Mouse (Mus musculus): ENCODE results near the gene Slc26a9. TPM values are rescaled to one million over a fixed set of nuclear protein-coding genes. Genes with fewer than 3 reads are reported as not detected.

Gene Slc26a9
- polyA plus RNA-seq, 1 experiment from 2014 or later: 0.04 TPM

DNA sequence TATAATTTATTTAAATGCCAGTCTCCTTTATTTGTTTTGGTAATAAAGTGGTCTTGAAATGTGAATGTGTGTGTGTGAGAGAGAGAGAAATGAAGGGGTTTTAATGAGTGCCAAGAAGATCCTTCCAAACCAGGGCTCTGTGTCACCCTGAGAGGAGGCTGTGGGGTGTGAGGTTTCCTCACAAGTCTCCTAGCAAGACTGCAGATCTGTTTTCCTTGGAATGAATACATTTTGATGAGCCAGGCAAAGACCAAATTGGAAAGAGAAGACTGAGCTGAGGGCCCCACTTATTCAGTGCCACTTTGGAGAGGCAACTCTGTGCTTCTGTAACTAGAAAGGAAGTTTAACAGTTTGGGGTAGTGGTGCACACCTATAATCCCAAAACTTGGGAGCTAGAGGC lies 27.6 kb downstream of the Slc26a9 start:
- Histone ChIP-seq H3K9me3 (replicated peaks; ENCODE audit: control insufficient read depth, low read length, poor library complexity, severe bottlenecking) (no peaks in the 10 kb centered on the region), H3K9ac (ENCODE audit: low read depth, low read length) (no peak overlapping the region), H3K4me3 (ENCODE audit: low read depth, low read length) (no peak overlapping the region), H3K27me3 (ENCODE audit: control insufficient read depth, insufficient read depth, low read depth, low read length) (no peaks in the 10 kb centered on the region), H3K4me2 (ENCODE audit: low read length) (no peak overlapping the region), H3K36me3 (ENCODE audit: control insufficient read depth, insufficient read depth, low read length) (no peaks in the 10 kb centered on the region), H3K27ac (ENCODE audit: low read length) (no peak overlapping the region), H3K4me1 (ENCODE audit: control insufficient read depth, insufficient read depth, low read length) (no peaks in the 10 kb centered on the region)
- no peak for ATAC-seq

DNA sequence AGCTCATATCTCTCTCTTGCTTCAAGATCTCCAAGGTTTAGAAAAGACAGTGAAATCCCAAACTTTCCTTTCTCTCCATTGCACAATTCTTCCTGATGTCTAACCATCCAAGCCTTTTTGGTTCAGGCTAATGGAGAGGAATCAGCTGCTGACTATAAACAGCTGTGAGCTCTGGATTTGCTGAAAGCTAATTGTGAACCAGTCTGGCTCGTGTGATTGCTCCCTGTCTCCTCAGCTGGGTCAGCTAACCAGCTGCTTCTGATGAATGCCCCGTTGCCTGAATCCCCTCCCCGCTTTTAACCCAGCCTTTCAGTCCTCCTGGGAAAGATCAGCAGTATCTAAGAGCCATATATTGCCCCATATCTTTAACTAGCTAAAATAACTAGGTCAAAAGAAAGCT lies 50.8 kb downstream of the Slc26a9 start:
- ATAC-seq: no peak
- H3K4me1 ChIP-seq (ENCODE audit: control insufficient read depth, insufficient read depth, low read length): 0 out of 2 replicates have a peak, but pooled peaks cover 3% of the 10 kb centered on the region
- H3K36me3 ChIP-seq (ENCODE audit: control insufficient read depth, insufficient read depth, low read length): no peaks in the 10 kb centered on the region
- no peaks in the 10 kb centered on the region for H3K9me3 ChIP-seq (replicated peaks; ENCODE audit: control insufficient read depth, low read length, poor library complexity, severe bottlenecking)
- H3K4me3 ChIP-seq (ENCODE audit: low read depth, low read length): no peak overlapping the region
- H3K27ac ChIP-seq (ENCODE audit: low read length): no peak overlapping the region
- no peak overlapping the region for H3K9ac ChIP-seq (ENCODE audit: low read depth, low read length)
- WGBS: 16% methylated on average over 3 of the region's 3 CpGs
- H3K27me3 ChIP-seq (ENCODE audit: control insufficient read depth, insufficient read depth, low read depth, low read length): no peaks in the 10 kb centered on the region; the same call in 1 of the 2 replicates
- no peak overlapping the region for H3K4me2 ChIP-seq (ENCODE audit: low read length)

DNA sequence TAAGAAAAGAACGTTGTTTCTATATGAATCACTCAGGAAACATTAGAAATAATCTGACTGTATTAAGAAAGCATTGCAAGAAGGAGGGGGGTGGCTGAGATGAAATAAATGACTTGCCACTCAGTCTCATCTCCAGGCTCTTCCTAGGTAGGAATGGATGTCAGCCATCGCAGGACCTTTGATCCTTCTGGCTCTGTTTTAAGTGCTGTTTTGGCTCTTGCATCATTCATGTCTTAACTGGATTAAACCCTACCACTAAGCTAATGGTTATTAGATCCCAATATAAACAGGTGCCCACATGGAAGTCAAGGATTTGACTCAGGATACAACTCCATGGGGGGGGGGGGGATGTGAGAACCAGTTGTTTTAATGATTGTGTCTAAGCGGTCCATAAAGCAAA lies 51.3 kb downstream of the Slc26a9 start:
- Histone ChIP-seq H3K9ac (ENCODE audit: low read depth, low read length) (no peak overlapping the region), H3K27ac (ENCODE audit: low read length) (no peak overlapping the region), H3K36me3 (ENCODE audit: control insufficient read depth, insufficient read depth, low read length) (no peaks in the 10 kb centered on the region), H3K4me1 (ENCODE audit: control insufficient read depth, insufficient read depth, low read length) (0 out of 2 replicates have a peak, but pooled peaks cover 3% of the 10 kb centered on the region), H3K9me3 (replicated peaks; ENCODE audit: control insufficient read depth, low read length, poor library complexity, severe bottlenecking) (no peaks in the 10 kb centered on the region), H3K4me3 (ENCODE audit: low read depth, low read length) (no peak overlapping the region), H3K4me2 (ENCODE audit: low read length) (no peak overlapping the region), H3K27me3 (ENCODE audit: control insufficient read depth, insufficient read depth, low read depth, low read length) (no peaks in the 10 kb centered on the region; the same call in 1 of the 2 replicates)
- 89% methylated on average over 3 of the region's 3 CpGs for WGBS
- ATAC-seq: no peak

DNA sequence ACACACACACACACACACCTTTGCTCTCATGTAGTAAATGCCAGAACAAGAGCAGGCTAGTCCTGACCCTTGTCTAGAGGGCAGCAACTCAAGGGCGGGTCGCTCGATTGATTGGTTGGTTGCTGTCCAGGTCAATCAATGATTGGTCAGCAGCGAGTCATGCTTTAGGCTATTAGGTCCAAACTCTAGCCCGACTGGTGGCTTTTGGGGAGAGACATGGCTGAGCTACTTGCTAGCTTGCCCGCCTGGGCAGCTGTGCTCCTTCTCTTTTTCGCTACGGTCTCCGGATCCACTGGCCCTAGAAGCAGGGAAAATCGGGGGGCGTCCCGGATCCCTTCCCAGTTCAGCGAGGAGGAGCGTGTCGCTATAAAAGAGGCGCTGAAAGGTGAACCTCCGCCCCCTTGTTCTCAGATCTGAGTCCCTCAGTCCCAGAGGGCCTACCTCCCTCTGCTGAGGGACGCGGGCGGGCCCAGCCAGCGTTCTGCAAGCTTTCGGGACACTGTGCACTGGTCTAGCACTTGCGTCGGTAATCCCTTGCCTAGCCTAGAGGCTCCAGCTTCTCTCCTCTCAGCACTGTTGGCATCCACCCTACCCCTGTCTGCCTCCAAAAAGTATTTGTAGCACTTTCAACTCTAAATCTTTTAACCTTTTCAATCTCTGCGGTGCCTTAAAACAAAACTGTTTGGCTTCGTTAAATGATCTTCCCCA lies 53.5 kb downstream of the Slc26a9 start, which contains the start of gene Pm20d1:
Gene Pm20d1 (plus strand): TSS at position 180 of the 708 bp plus-strand sequence.
- Histone ChIP-seq H3K4me3 (ENCODE audit: low read depth, low read length) (peak within 1 kb of the TSS; percentile 29), H3K4me1 (ENCODE audit: control insufficient read depth, insufficient read depth, low read length) (0 out of 2 replicates have a peak, but pooled peaks cover 3% of the 10 kb centered on the region), H3K9ac (ENCODE audit: low read depth, low read length) (no peak within 1 kb of the TSS), H3K27me3 (ENCODE audit: control insufficient read depth, insufficient read depth, low read depth, low read length) (no peaks in the 10 kb centered on the region; the same call in 1 of the 2 replicates), H3K27ac (ENCODE audit: low read length) (no peak within 1 kb of the TSS), H3K9me3 (replicated peaks; ENCODE audit: control insufficient read depth, low read length, poor library complexity, severe bottlenecking) (no peaks in the 10 kb centered on the region), H3K4me2 (ENCODE audit: low read length) (peak within 1 kb of the TSS; percentile 56), H3K36me3 (ENCODE audit: control insufficient read depth, insufficient read depth, low read length) (no peaks in the 10 kb centered on the region)
- 9% methylated on average over 26 of the region's 26 CpGs for WGBS
- ATAC-seq: no peak

DNA sequence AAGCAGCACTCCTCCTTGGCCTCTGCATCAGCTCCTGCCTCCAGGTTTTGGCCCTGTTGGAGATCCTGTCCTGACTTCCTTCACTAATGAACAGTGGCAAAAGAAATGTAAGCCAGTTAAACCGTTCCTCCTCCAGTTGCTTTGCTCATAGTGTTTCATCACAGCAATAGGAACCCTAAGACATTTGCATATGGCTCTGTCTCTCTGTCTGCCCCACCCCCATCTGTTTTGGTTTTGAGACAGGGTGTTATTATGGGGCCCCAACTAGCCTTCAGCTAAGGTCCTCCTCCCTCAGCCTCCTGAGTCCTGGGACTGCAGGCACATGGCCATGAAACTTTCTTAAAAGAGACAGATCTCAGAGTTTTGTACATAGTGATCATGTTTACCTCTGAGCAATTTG lies 56.2 kb downstream of the Slc26a9 start:
- 39% methylated on average over 1 of the region's 1 CpGs for WGBS
- no peaks in the 10 kb centered on the region; the same call in 1 of the 2 replicates for H3K27me3 ChIP-seq (ENCODE audit: control insufficient read depth, insufficient read depth, low read depth, low read length)

DNA sequence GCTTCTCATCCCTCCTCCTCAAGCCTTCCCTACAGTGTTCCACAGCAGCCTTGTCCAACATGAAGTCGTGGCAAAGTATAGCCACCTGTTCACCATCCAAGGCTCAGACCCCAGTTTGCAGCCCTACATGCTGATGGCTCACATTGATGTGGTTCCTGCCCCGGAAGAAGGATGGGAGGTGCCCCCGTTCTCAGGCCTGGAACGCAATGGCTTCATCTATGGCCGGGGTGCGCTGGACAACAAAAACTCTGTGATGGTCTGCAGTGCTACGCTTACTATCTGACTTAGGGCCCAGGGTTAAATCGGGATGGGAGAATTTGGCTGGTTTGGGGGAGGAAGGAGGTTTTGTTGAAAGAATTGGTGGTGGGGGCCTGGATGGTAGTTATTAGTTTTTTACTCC lies 57.2 kb downstream of the Slc26a9 start:
- 94% methylated on average over 8 of the region's 8 CpGs for WGBS

More for the DNA sequence above, 56.2 kb downstream of the Slc26a9 start:
- no peak for ATAC-seq
- 0 out of 2 replicates have a peak, but pooled peaks cover 3% of the 10 kb centered on the region for H3K4me1 ChIP-seq (ENCODE audit: control insufficient read depth, insufficient read depth, low read length)
- no peak overlapping the region for H3K9ac ChIP-seq (ENCODE audit: low read depth, low read length)
- H3K36me3 ChIP-seq (ENCODE audit: control insufficient read depth, insufficient read depth, low read length): no peaks in the 10 kb centered on the region
- no peak overlapping the region for H3K27ac ChIP-seq (ENCODE audit: low read length)
- no peaks in the 10 kb centered on the region for H3K9me3 ChIP-seq (replicated peaks; ENCODE audit: control insufficient read depth, low read length, poor library complexity, severe bottlenecking)
- no peak overlapping the region for H3K4me2 ChIP-seq (ENCODE audit: low read length)
- H3K4me3 ChIP-seq (ENCODE audit: low read depth, low read length): no peak overlapping the region

DNA sequence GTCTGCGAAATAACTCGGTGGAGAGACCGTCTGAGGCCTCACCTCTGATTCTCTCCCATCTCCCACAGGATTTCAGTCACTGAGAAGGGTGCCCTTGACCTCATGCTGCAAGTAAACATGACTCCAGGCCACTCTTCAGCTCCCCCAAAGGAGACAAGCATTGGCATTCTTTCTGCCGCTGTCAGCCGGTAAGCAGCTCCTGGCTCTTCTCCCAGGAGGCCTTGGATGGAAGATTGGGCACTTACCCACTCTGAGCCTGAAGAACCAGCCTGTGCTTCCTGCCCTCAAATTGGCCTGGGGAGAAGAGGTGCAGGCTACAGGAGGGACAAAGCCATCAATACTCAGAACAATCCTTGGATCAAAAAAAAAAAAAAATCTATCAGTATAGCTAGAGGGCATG lies 58.8 kb downstream of the Slc26a9 start:
- H3K9ac ChIP-seq (ENCODE audit: low read depth, low read length): no peak overlapping the region
- no peaks in the 10 kb centered on the region for H3K36me3 ChIP-seq (ENCODE audit: control insufficient read depth, insufficient read depth, low read length)
- no peak overlapping the region for H3K27ac ChIP-seq (ENCODE audit: low read length)
- ATAC-seq: no peak
- H3K4me2 ChIP-seq (ENCODE audit: low read length): no peak overlapping the region
- no peaks in the 10 kb centered on the region for H3K9me3 ChIP-seq (replicated peaks; ENCODE audit: control insufficient read depth, low read length, poor library complexity, severe bottlenecking)
- 87% methylated on average over 5 of the region's 5 CpGs for WGBS
- no peaks in the 10 kb centered on the region for H3K4me1 ChIP-seq (ENCODE audit: control insufficient read depth, insufficient read depth, low read length)
- H3K4me3 ChIP-seq (ENCODE audit: low read depth, low read length): no peak overlapping the region
- H3K27me3 ChIP-seq (ENCODE audit: control insufficient read depth, insufficient read depth, low read depth, low read length): no peaks in the 10 kb centered on the region; the same call in 1 of the 2 replicates

More for the DNA sequence above, 57.2 kb downstream of the Slc26a9 start:
- Histone ChIP-seq H3K9ac (ENCODE audit: low read depth, low read length) (no peak overlapping the region), H3K4me2 (ENCODE audit: low read length) (no peak overlapping the region), H3K9me3 (replicated peaks; ENCODE audit: control insufficient read depth, low read length, poor library complexity, severe bottlenecking) (no peaks in the 10 kb centered on the region), H3K4me3 (ENCODE audit: low read depth, low read length) (no peak overlapping the region), H3K36me3 (ENCODE audit: control insufficient read depth, insufficient read depth, low read length) (no peaks in the 10 kb centered on the region), H3K27me3 (ENCODE audit: control insufficient read depth, insufficient read depth, low read depth, low read length) (no peaks in the 10 kb centered on the region; the same call in 1 of the 2 replicates), H3K4me1 (ENCODE audit: control insufficient read depth, insufficient read depth, low read length) (0 out of 2 replicates have a peak, but pooled peaks cover 3% of the 10 kb centered on the region), H3K27ac (ENCODE audit: low read length) (no peak overlapping the region)
- ATAC-seq: no peak

DNA sequence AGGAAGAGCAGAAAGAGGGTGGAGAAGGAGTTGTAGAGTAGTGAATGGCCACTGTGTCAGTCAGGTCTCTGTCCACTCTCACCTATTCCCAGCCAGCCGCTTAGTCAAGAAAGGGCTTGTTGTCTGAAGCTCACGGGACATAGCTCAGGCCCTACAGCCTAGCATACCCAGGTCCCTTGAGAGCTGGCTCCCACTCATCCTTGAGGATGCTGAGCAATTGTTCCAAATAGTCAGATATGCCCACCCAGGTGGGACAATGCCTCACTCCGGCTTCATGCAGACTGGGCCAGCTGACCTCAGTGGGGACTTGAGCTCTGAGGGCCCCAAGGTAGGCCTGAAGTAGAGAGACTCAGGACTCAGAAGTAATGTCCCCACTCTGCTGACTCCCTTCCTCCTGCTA lies 60.3 kb downstream of the Slc26a9 start:
- Histone ChIP-seq H3K27ac (ENCODE audit: low read length) (no peak overlapping the region), H3K4me3 (ENCODE audit: low read depth, low read length) (no peak overlapping the region), H3K9me3 (replicated peaks; ENCODE audit: control insufficient read depth, low read length, poor library complexity, severe bottlenecking) (no peaks in the 10 kb centered on the region), H3K9ac (ENCODE audit: low read depth, low read length) (no peak overlapping the region), H3K27me3 (ENCODE audit: control insufficient read depth, insufficient read depth, low read depth, low read length) (no peaks in the 10 kb centered on the region), H3K4me1 (ENCODE audit: control insufficient read depth, insufficient read depth, low read length) (no peaks in the 10 kb centered on the region), H3K4me2 (ENCODE audit: low read length) (no peak overlapping the region), H3K36me3 (ENCODE audit: control insufficient read depth, insufficient read depth, low read length) (no peaks in the 10 kb centered on the region)
- no peak for ATAC-seq
- 100% methylated on average over 3 of the region's 3 CpGs for WGBS

DNA sequence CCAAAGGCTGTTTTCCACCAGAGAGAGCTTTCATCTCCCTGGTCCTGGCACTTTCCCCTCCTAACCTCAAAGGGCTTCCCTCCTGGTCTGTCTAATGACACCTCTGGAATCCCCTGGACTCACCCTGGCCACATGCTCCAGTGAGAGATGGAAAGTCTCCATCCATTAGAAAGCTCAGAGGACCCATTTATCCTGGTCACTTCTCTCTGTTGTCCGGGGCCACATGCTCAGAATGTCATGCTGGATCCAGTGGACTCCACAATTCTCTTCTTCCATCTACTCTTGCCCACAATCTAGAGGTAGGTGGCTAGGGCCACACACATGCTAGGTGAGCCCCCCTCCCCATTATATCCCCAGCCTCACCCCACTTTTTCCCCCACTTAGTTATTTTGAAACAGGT lies 65.2 kb downstream of the Slc26a9 start:
- no peaks in the 10 kb centered on the region for H3K9me3 ChIP-seq (replicated peaks; ENCODE audit: control insufficient read depth, low read length, poor library complexity, severe bottlenecking)
- WGBS: 73% methylated on average over 1 of the region's 1 CpGs
- H3K9ac ChIP-seq (ENCODE audit: low read depth, low read length): no peak overlapping the region
- no peaks in the 10 kb centered on the region for H3K36me3 ChIP-seq (ENCODE audit: control insufficient read depth, insufficient read depth, low read length)
- no peak for ATAC-seq
- H3K4me2 ChIP-seq (ENCODE audit: low read length): no peak overlapping the region
- no peaks in the 10 kb centered on the region for H3K4me1 ChIP-seq (ENCODE audit: control insufficient read depth, insufficient read depth, low read length)
- H3K27me3 ChIP-seq (ENCODE audit: control insufficient read depth, insufficient read depth, low read depth, low read length): no peaks in the 10 kb centered on the region
- no peak overlapping the region for H3K4me3 ChIP-seq (ENCODE audit: low read depth, low read length)
- H3K27ac ChIP-seq (ENCODE audit: low read length): no peak overlapping the region

Measured in midbrain, embryonic 16.5 days (tissue).